Mouse (Mus musculus) heart, postnatal 0 days (tissue): ENCODE measurements at regions not wholly inside any gene's neighbourhood (a gene's known extent, or its start where the extent isn't known, plus 50 kb on each side); places are given as distances from the start of the nearest gene placed in this dataset.

ENCODE experiments used
- CTCF ChIP-seq: IDR thresholded peaks from 2 replicates; pipeline ENCODE4 v1.5.1; 2016; ENCODE audit warnings: antibody characterized with exemption, control low read depth, low read depth
- EP300 ChIP-seq: IDR thresholded peaks from 2 replicates; pipeline ENCODE4 v1.6.1; 2016; ENCODE audit warnings: antibody characterized with exemption, low read depth

- TF ChIP-seq EP300 (no peak), CTCF (no peak)
Observed at GRCm38 (mm10) chr11:71884861-71885260, 135.1 kb downstream of the Wscd1 start.
